Mouse (Mus musculus) brain, embryonic 14.5 days (tissue): ENCODE measurements around the gene Trpm8. TPM values are rescaled to one million over a fixed set of nuclear protein-coding genes. Genes with fewer than 3 reads are reported as not detected.

Source experiments
- DNase-seq: peaks from one replicate; pipeline ENCODE4 v3.0.0-alpha.2; 2011; ENCODE audit warnings: low read depth
- CTCF ChIP-seq: fragments of 200-500 bp; IDR thresholded peaks from 2 replicates; pipeline ENCODE4 v1.5.1; 2012; ENCODE audit warnings: inconsistent platforms, mild to moderate bottlenecking, moderate library complexity, borderline replicate concordance; ENCODE audit not compliant: insufficient read depth, insufficient read length; ENCODE audit errors: extremely low read depth
- POLR2A ChIP-seq: fragments of 200-500 bp; IDR thresholded peaks from 2 replicates; pipeline ENCODE4 v1.6.1; 2012; ENCODE audit warnings: mild to moderate bottlenecking, inconsistent platforms, borderline replicate concordance; ENCODE audit not compliant: poor library complexity, insufficient read depth, insufficient read length, severe bottlenecking; ENCODE audit errors: extremely low read depth
- polyA plus RNA-seq: library from polyadenylated mRNA; depleted of rRNA; stranded (reverse); fragments of >200 nt; gene quantifications from 2 replicates; pipeline ENCODE4 v1.2.3, GENCODE M21; 2012; rRNA removed

The Trpm8 gene
- 0.10 TPM in 2 replicates for polyA plus RNA-seq

DNA sequence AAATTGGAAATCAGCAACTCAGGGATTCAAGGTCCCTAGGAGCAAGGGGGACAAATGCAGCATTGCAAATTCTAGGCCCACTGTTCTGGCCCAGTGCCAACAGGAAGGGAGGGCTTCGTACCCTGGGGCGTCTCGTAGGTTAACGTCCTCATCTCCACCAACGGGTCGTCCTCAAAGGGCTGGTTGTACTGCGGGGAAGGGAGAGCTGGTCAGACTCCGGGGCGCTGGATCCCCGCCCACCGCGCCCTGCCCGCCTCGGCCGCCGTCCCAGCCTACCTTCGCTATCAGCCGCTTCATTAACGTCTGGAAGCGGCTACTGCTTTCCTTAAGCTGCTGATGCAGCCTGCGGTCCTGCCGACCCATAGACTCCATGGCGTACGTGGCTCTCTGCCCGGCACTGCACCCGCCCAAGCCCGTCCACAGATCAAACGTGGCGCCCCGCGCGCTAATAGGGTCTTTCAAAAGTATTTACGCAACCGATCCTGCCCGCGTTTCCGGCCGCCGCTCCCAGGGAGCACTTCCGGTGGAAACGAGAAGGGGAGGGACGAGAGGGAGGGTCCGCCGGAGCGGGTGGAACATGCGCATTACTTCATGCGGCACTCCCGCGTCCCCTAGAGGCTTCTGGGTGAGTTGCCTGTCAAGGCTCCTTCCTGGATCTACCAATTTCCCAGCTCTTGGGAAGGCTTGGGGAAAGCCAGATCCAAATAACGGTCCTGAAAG lies at the start of gene Trpm8, which contains the start of gene Hjurp:
Trpm8 (plus strand) TSS at position 564 of the 720 bp plus-strand sequence.
Hjurp (minus strand) TSS at position 536 of the 720 bp plus-strand sequence.
- TF ChIP-seq CTCF (peak; percentile 100), POLR2A (peak; percentile 42; the same call in 1 of the 2 replicates)
- peak; percentile 100 for DNase-seq

DNA sequence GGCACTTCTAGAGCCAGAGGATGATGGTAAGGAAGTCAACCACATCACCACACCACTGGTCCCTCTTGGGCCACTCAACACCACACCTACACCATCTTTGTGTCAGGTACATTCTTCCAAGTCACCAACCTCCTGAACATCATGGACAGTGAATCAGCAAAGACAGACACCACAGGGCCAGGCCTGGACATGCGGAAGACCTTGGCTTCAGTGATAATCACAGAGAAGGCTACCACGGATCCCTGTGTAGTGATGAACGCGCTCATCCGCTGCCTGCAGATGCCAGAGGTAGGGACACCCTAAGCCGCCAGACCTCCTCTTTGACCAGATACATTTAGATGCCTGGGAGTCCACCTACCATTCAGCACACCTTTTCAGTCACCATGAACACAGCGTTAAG lies 49.3 kb upstream of the Trpm8 start:
- TF ChIP-seq POLR2A (no peak), CTCF (no peak)
- no peak for DNase-seq

DNA sequence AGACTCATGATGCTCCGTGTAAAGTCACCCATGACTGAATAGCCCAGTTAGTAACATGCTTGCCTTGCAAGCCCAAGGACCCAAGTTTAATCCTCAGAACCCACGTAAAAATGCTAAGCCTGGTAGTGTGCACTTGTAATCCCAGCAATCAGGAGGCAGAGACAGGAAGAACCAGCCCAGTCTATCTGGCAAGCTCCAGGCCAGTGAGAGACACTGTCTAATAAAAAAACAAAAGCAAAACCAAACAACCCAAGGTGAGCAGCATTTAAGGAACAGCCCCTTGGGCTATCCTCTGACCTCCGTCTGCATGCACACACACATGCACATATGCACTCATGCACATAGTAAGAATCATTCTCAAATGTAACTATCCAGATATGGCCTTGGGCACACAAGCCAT lies 47.9 kb upstream of the Trpm8 start:
- no peak for DNase-seq
- TF ChIP-seq POLR2A (no peak), CTCF (no peak)

DNA sequence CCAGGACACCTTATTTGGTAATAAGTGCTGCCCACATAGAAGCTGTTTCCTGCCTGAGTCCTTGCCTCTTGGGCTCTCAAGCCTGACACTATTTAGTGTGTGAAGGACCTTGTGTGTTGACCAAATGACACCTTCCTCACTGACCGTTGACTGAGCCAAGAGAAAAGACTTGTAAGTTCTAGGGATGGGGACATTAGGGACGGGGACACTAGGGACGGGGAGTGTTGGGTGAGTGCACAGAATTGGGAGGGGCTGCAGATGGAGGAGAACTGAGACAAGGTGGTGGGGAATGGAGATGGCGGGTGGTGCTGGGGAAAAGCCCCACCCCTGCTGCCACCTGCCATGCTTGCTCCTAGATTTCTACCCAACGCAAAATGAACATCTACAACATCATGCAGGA lies 47.5 kb upstream of the Trpm8 start:
- no peak for DNase-seq
- TF ChIP-seq CTCF (no peak), POLR2A (no peak)

DNA sequence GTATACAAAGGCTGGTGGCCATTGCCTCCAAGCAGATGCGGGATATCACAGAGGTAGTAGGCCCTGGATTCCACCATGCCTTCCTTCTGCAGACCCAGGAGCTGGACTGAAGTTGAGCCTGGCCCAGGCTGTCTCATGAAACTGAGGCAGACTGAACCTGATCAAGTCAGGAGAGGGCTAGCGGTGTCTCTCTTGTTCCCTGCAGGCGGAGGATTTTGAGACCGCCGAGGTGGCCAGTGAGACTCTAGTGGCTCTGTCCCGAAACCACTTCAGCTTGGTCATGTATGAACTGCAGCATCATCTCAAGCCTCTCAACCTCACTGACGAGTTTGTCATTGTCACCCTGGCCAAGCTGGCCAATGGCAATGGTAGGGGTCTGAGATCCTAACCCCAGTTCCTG lies 47.0 kb upstream of the Trpm8 start:
- no peak for TF ChIP-seq CTCF
- TF ChIP-seq POLR2A: no peak
- DNase-seq: no peak

DNA sequence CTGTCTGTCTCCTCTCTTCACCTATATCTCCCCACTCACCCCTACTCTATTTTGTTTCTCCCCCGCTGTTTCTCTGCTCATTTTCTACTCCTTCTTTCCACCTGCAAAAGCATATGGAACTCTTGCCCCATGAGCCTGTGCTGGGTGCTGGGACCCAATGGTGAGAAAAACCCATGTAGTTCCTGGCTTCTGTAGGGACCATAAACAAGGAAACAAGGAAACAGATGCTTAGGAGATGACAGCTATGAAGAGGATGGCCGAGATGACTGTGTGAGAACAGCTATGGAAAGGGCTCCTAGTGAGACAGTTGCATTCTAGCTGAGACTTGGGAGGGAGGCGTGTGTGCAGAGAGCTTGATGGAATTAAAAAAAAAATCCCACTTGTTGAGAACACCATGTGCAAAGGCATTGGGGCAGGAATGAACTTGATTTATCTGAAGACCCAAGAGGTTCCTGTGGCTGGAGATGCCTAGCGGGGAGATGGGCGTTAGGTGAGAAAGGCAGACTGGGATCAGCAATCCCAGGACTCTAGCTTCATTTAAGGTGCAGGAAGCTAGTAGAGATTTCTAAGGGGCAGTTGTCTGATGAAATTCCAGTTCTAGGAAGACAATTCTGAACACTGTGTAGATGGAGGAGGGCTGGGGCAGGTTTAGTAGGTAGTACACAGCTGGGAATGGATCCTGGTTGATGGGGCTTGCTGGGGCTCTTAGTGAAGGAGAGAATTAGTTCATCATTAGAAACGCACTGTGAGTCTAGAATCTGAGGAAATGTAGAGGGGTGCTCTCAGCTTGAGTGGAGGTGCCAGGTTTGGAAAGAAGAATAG lies 46.3 kb upstream of the Trpm8 start:
- TF ChIP-seq POLR2A: no peak
- TF ChIP-seq CTCF: no peak
- no peak for DNase-seq

DNA sequence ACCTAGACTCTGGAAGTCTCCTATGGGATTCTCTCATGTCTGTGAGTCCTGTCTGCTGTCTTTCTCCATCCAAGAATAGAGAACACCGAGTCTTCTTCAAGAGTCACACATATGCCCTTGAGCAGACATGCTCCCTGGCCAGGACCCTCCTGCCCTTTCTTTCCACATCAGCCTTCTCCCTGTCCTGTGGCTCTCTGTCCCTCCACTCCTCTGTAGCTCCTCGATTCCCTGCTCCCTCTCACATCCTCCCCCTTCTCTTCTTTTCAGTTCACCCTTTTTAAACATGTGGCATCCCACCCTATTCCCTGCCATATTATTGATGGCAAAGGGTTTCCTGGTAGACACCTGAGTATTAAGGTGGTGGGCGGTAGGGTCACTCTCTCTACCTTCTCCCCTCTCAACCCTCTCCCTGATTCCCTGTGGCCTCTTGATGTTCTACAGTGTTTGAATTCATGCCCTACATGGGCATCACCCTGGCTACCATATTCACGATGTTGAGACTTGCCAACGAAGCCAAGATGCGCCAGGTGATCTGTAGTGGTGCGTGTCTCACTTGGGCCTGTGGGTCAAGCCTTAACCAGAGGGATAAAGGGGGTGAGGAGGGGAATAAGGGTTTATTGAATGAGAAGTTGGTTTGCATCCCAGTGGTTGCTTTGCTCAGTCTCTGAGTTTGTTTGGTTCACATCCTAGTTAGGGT lies 45.5 kb upstream of the Trpm8 start:
- TF ChIP-seq POLR2A (no peak), CTCF (no peak)
- no peak for DNase-seq

DNA sequence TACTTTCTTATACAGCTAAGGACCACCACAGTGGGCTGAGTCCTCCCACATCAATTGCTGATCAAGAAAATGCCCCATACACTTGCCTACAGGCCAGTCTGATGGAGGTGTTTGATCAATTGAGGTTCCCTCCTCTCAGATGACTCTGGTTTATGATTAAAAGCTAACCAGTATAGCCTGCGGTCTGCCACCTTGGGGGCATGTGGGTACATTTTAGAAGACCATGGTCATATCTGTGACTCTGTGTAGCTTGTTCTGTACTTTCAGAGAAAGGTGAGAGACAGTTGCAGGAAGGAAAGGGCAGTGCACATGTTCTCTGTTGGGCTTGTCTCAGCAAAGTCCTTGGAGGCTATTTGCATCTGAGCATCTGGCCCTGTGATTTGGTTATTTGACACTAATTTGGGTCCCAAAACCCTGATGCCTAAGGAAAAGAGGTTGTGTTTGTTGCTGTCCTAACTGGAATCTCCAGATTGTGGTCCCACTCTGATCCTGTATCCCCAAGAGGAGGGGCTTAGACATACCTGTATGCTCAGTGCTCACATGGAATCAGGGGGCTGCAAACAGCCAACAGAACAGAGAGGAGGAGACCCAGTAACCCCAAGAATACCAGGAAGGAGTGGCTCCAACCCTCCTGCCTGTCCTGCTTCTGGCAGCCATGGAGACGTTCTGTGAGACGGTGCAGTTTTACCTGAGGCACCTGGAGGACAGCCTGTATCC lies 44.6 kb upstream of the Trpm8 start:
- no peak for TF ChIP-seq POLR2A
- no peak for TF ChIP-seq CTCF

DNA sequence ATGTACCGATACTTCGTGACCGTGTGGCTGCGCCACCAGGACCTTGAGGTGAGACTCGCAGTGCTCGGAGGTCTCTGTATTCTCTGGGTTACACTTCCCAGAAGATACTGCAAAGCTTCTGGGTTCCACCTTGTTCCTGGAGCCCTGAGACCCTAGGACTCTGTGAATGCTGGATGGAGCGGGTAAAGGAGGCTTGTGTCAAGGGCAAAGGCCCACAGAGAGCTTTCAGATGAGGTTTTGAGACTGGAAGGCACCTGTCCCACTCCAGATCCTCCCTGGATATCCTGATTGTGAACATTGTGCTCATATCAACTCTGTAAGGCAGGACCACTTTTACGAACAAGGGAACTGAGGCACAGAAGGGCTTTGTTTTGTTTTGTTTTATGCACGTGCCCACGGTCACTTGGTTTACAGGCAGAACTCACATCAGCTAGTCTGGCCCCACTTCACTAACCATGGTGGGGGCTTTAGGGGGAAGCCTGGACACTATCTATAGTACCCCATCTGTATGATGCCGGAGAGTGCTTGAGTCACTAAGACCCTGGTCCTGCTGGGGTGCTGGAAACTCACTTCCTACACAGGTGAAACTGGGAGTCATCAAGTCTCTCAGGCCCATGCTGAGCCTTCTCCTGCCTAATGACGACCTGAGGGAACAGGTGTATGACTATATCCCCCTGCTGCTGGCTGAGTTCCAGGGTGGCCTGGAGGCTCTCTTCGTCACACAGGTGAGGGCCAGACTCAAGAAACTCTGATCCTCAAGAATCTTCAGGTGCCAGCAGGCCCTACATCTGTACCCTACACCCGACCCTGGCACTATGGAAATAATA lies 43.8 kb upstream of the Trpm8 start:
- no peak for TF ChIP-seq CTCF
- no peak for TF ChIP-seq POLR2A

More for the DNA sequence above, 44.6 kb upstream of the Trpm8 start:
- DNase-seq: no peak

DNA sequence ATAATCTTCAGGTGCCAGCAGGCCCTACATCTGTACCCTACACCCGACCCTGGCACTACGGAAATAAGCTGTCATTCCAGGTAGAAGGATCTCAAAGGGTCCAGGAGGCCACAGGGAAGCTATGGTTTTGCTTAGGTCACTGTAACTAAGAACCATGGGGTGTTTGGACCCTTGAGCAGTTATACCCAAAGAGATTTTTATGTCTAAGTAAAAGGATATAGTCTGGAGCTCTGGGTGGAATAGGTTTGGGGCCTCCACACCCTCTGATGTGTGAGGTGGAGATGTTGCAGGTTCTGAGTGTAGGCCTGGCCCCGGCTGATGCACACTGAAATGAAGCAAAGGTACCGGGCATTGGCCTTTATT lies 43.2 kb upstream of the Trpm8 start:
- no peak for TF ChIP-seq POLR2A
- no peak for TF ChIP-seq CTCF
- no peak for DNase-seq

More for the DNA sequence above, 43.8 kb upstream of the Trpm8 start:
- DNase-seq: no peak
